Mouse (Mus musculus) gastrocnemius, adult 18-20 months (tissue): ENCODE measurements at regions not wholly inside any gene's neighbourhood (a gene's known extent, or its start where the extent isn't known, plus 50 kb on each side); places are given as distances from the start of the nearest gene placed in this dataset.

Experiments
- DNase-seq: peaks from one replicate; pipeline ENCODE4 v3.0.0; 2021; ENCODE audit warnings: low spot score

GRCm38 (mm10) chr15:61411821-61412220, 489.0 kb upstream of the A1bg start:
- no peak for DNase-seq

- DNase-seq, result no peak
Measured at GRCm38 (mm10) chr15:61410789-61411188, 488.0 kb upstream of the A1bg start.

GRCm38 (mm10) chr15:61408621-61409020, 485.8 kb upstream of the A1bg start:
- no peak for DNase-seq

GRCm38 (mm10) chr15:61400720-61401119, 477.9 kb upstream of the A1bg start:
- DNase-seq, result no peak

GRCm38 (mm10) chr15:61399971-61400370, 477.2 kb upstream of the A1bg start:
- DNase-seq, result no peak

GRCm38 (mm10) chr15:61398829-61399228, 476.0 kb upstream of the A1bg start:
- DNase-seq, result no peak

GRCm38 (mm10) chr15:61397061-61397460, 474.2 kb upstream of the A1bg start:
- DNase-seq, result no peak

GRCm38 (mm10) chr15:61395296-61395826, 472.5 kb upstream of the A1bg start:
- no peak for DNase-seq

GRCm38 (mm10) chr15:61380666-61381065, 457.9 kb upstream of the A1bg start:
- DNase-seq, result no peak

GRCm38 (mm10) chr15:61366276-61366675, 443.5 kb upstream of the A1bg start:
- DNase-seq, result peak; percentile 8

- DNase-seq, result no peak
Measured at GRCm38 (mm10) chr15:61365511-61365910, 442.7 kb upstream of the A1bg start.

GRCm38 (mm10) chr15:61364461-61364860, 441.6 kb upstream of the A1bg start:
- DNase-seq, result no peak

GRCm38 (mm10) chr15:61361254-61361653, 438.4 kb upstream of the A1bg start:
- no peak for DNase-seq

- no peak for DNase-seq
Measured at GRCm38 (mm10) chr15:61355344-61355743, 432.5 kb upstream of the A1bg start.

GRCm38 (mm10) chr15:61351729-61352342, 429.0 kb upstream of the A1bg start:
- no peak for DNase-seq

GRCm38 (mm10) chr15:61345101-61345500, 422.3 kb upstream of the A1bg start:
- DNase-seq, result no peak

GRCm38 (mm10) chr15:61342618-61343017, 419.8 kb upstream of the A1bg start:
- no peak for DNase-seq

- peak; percentile 6 for DNase-seq
Measured at GRCm38 (mm10) chr15:61327925-61328324, 405.1 kb upstream of the A1bg start.

GRCm38 (mm10) chr15:61322243-61322642, 399.4 kb upstream of the A1bg start:
- no peak for DNase-seq

GRCm38 (mm10) chr15:61309452-61310165, 386.8 kb upstream of the A1bg start:
- DNase-seq, result no peak

GRCm38 (mm10) chr15:61308936-61309335, 386.1 kb upstream of the A1bg start:
- DNase-seq, result peak; percentile 38

GRCm38 (mm10) chr15:61304546-61304945, 381.7 kb upstream of the A1bg start:
- no peak for DNase-seq

- DNase-seq, result no peak
Measured at GRCm38 (mm10) chr15:61299796-61300195, 377.0 kb upstream of the A1bg start.
